Mouse (Mus musculus): Measurements from ENCODE around the gene Tspear. TPM values are rescaled to one million over a fixed set of nuclear protein-coding genes. Genes with fewer than 3 reads are reported as not detected.

Gene Tspear
- polyA plus RNA-seq, 1 experiment from 2014 or later, result not detected

- Histone ChIP-seq H3K4me1 (ENCODE audit: control insufficient read depth, insufficient read depth, low read length) (no peaks in the 10 kb centered on the region), H3K4me2 (no peak overlapping the region), H3K9ac (ENCODE audit: low read depth, low read length) (no peak overlapping the region), H3K27me3 (ENCODE audit: control insufficient read depth, insufficient read depth, low read length) (no peaks in the 10 kb centered on the region), H3K27ac (ENCODE audit: low read depth, low read length) (no peak overlapping the region), H3K4me3 (ENCODE audit: low read depth, low read length) (no peak overlapping the region), H3K9me3 (replicated peaks; ENCODE audit: control insufficient read depth, low read length) (peaks cover 13% of the 10 kb centered on the region), H3K36me3 (ENCODE audit: control insufficient read depth, insufficient read depth, low read length) (no peaks in the 10 kb centered on the region)
- no peak for ATAC-seq (replicated peaks; ENCODE audit: insufficient number of reproducible peaks, low FRiP score, low TSS enrichment)
- 66% methylated on average over 2 of the region's 2 CpGs for WGBS (ENCODE audit: insufficient replicate concordance)
Measured at GRCm38 (mm10) chr10:77847538-77847937, 161.2 kb downstream of the Tspear start.

- no peaks in the 10 kb centered on the region for H3K27me3 ChIP-seq (ENCODE audit: control insufficient read depth, insufficient read depth, low read length)
- H3K4me2 ChIP-seq, result no peak within 1 kb of the TSS
- H3K9me3 ChIP-seq (replicated peaks; ENCODE audit: control insufficient read depth, low read length), result 0 out of 2 replicates have a peak, but pooled peaks cover 3% of the 10 kb centered on the region
- 57% methylated on average over 9 of the region's 9 CpGs for WGBS (ENCODE audit: insufficient replicate concordance)
- no peak for ATAC-seq (replicated peaks; ENCODE audit: insufficient number of reproducible peaks, low FRiP score, low TSS enrichment)
- no peak within 1 kb of the TSS for H3K9ac ChIP-seq (ENCODE audit: low read depth, low read length)
- no peak within 1 kb of the TSS for H3K4me3 ChIP-seq (ENCODE audit: low read depth, low read length)
- no peak within 1 kb of the TSS for H3K27ac ChIP-seq (ENCODE audit: low read depth, low read length)
- no peaks in the 10 kb centered on the region for H3K36me3 ChIP-seq (ENCODE audit: control insufficient read depth, insufficient read depth, low read length)
- no peaks in the 10 kb centered on the region for H3K4me1 ChIP-seq (ENCODE audit: control insufficient read depth, insufficient read depth, low read length)
Measured at GRCm38 (mm10) chr10:77852559-77852958, 166.2 kb downstream of the Tspear start, which contains the start of gene Gm10318. Gm10318 (plus strand) TSS chr10:77852859.

GRCm38 (mm10) chr10:77861675-77862074 lies 175.3 kb downstream of the Tspear start, which contains the start of gene Gm3285:
Gm3285 (plus strand) TSS chr10:77861975.
- Histone ChIP-seq H3K4me2 (no peak within 1 kb of the TSS), H3K4me1 (ENCODE audit: control insufficient read depth, insufficient read depth, low read length) (no peaks in the 10 kb centered on the region), H3K36me3 (ENCODE audit: control insufficient read depth, insufficient read depth, low read length) (no peaks in the 10 kb centered on the region), H3K27me3 (ENCODE audit: control insufficient read depth, insufficient read depth, low read length) (no peaks in the 10 kb centered on the region), H3K9me3 (replicated peaks; ENCODE audit: control insufficient read depth, low read length) (no peaks in the 10 kb centered on the region), H3K9ac (ENCODE audit: low read depth, low read length) (no peak within 1 kb of the TSS), H3K4me3 (ENCODE audit: low read depth, low read length) (no peak within 1 kb of the TSS), H3K27ac (ENCODE audit: low read depth, low read length) (no peak within 1 kb of the TSS)
- ATAC-seq (replicated peaks; ENCODE audit: insufficient number of reproducible peaks, low FRiP score, low TSS enrichment), result no peak
- 43% methylated on average over 7 of the region's 7 CpGs for WGBS (ENCODE audit: insufficient replicate concordance)

GRCm38 (mm10) chr10:77864067-77864761 lies 177.8 kb downstream of the Tspear start:
- Histone ChIP-seq H3K4me1 (ENCODE audit: control insufficient read depth, insufficient read depth, low read length) (no peaks in the 10 kb centered on the region), H3K4me3 (ENCODE audit: low read depth, low read length) (0 out of 2 replicates have a peak overlapping the region, but pooled peaks have one; percentile 3), H3K4me2 (peak overlapping the region; percentile 45), H3K9ac (ENCODE audit: low read depth, low read length) (no peak overlapping the region), H3K36me3 (ENCODE audit: control insufficient read depth, insufficient read depth, low read length) (no peaks in the 10 kb centered on the region), H3K9me3 (replicated peaks; ENCODE audit: control insufficient read depth, low read length) (no peaks in the 10 kb centered on the region), H3K27ac (ENCODE audit: low read depth, low read length) (no peak overlapping the region), H3K27me3 (ENCODE audit: control insufficient read depth, insufficient read depth, low read length) (no peaks in the 10 kb centered on the region)
- WGBS (ENCODE audit: insufficient replicate concordance), result 27% methylated on average over 13 of the region's 14 CpGs
- peak; percentile 46; the same call in 1 of the 2 replicates for ATAC-seq (replicated peaks; ENCODE audit: insufficient number of reproducible peaks, low FRiP score, low TSS enrichment)

- WGBS (ENCODE audit: insufficient replicate concordance), result 23% methylated on average over 11 of the region's 11 CpGs
- 0 out of 2 replicates have a peak overlapping the region, but pooled peaks have one; percentile 3 for H3K4me3 ChIP-seq (ENCODE audit: low read depth, low read length)
- ATAC-seq (replicated peaks; ENCODE audit: insufficient number of reproducible peaks, low FRiP score, low TSS enrichment), result no peak
- no peaks in the 10 kb centered on the region for H3K36me3 ChIP-seq (ENCODE audit: control insufficient read depth, insufficient read depth, low read length)
- no peaks in the 10 kb centered on the region for H3K9me3 ChIP-seq (replicated peaks; ENCODE audit: control insufficient read depth, low read length)
- peak overlapping the region; percentile 45 for H3K4me2 ChIP-seq
- no peak overlapping the region for H3K27ac ChIP-seq (ENCODE audit: low read depth, low read length)
- no peaks in the 10 kb centered on the region for H3K27me3 ChIP-seq (ENCODE audit: control insufficient read depth, insufficient read depth, low read length)
- no peaks in the 10 kb centered on the region for H3K4me1 ChIP-seq (ENCODE audit: control insufficient read depth, insufficient read depth, low read length)
- H3K9ac ChIP-seq (ENCODE audit: low read depth, low read length), result no peak overlapping the region
Measured at GRCm38 (mm10) chr10:77864762-77865143, 178.4 kb downstream of the Tspear start.

GRCm38 (mm10) chr10:77867546-77867945 lies 181.2 kb downstream of the Tspear start:
- H3K9ac ChIP-seq (ENCODE audit: low read depth, low read length), result no peak overlapping the region
- H3K4me3 ChIP-seq (ENCODE audit: low read depth, low read length), result no peak overlapping the region
- no peaks in the 10 kb centered on the region for H3K4me1 ChIP-seq (ENCODE audit: control insufficient read depth, insufficient read depth, low read length)
- H3K27me3 ChIP-seq (ENCODE audit: control insufficient read depth, insufficient read depth, low read length), result no peaks in the 10 kb centered on the region
- H3K9me3 ChIP-seq (replicated peaks; ENCODE audit: control insufficient read depth, low read length), result no peaks in the 10 kb centered on the region
- H3K4me2 ChIP-seq, result no peak overlapping the region
- ATAC-seq (replicated peaks; ENCODE audit: insufficient number of reproducible peaks, low FRiP score, low TSS enrichment), result no peak
- 20% methylated on average over 1 of the region's 1 CpGs for WGBS (ENCODE audit: insufficient replicate concordance)
- H3K27ac ChIP-seq (ENCODE audit: low read depth, low read length), result no peak overlapping the region
- H3K36me3 ChIP-seq (ENCODE audit: control insufficient read depth, insufficient read depth, low read length), result no peaks in the 10 kb centered on the region

GRCm38 (mm10) chr10:77869651-77870050 lies 183.3 kb downstream of the Tspear start:
- Histone ChIP-seq H3K9ac (ENCODE audit: low read depth, low read length) (no peak overlapping the region), H3K27ac (ENCODE audit: low read depth, low read length) (no peak overlapping the region), H3K4me2 (no peak overlapping the region), H3K36me3 (ENCODE audit: control insufficient read depth, insufficient read depth, low read length) (no peaks in the 10 kb centered on the region), H3K4me1 (ENCODE audit: control insufficient read depth, insufficient read depth, low read length) (no peaks in the 10 kb centered on the region), H3K27me3 (ENCODE audit: control insufficient read depth, insufficient read depth, low read length) (no peaks in the 10 kb centered on the region), H3K9me3 (replicated peaks; ENCODE audit: control insufficient read depth, low read length) (no peaks in the 10 kb centered on the region), H3K4me3 (ENCODE audit: low read depth, low read length) (no peak overlapping the region)
- no peak for ATAC-seq (replicated peaks; ENCODE audit: insufficient number of reproducible peaks, low FRiP score, low TSS enrichment)
- WGBS (ENCODE audit: insufficient replicate concordance), result 73% methylated on average over 7 of the region's 7 CpGs

GRCm38 (mm10) chr10:77878985-77879384 lies 192.6 kb downstream of the Tspear start:
- WGBS (ENCODE audit: insufficient replicate concordance), result 54% methylated on average over 6 of the region's 6 CpGs

GRCm38 (mm10) chr10:77880305-77880704 lies 193.9 kb downstream of the Tspear start:
- ATAC-seq (replicated peaks; ENCODE audit: insufficient number of reproducible peaks, low FRiP score, low TSS enrichment), result no peak
- H3K27me3 ChIP-seq (ENCODE audit: control insufficient read depth, insufficient read depth, low read length), result no peaks in the 10 kb centered on the region
- no peaks in the 10 kb centered on the region for H3K9me3 ChIP-seq (replicated peaks; ENCODE audit: control insufficient read depth, low read length)
- H3K4me3 ChIP-seq (ENCODE audit: low read depth, low read length), result no peak overlapping the region
- H3K36me3 ChIP-seq (ENCODE audit: control insufficient read depth, insufficient read depth, low read length), result no peaks in the 10 kb centered on the region
- H3K27ac ChIP-seq (ENCODE audit: low read depth, low read length), result no peak overlapping the region
- H3K4me2 ChIP-seq, result no peak overlapping the region
- no peaks in the 10 kb centered on the region for H3K4me1 ChIP-seq (ENCODE audit: control insufficient read depth, insufficient read depth, low read length)
- 57% methylated on average over 3 of the region's 3 CpGs for WGBS (ENCODE audit: insufficient replicate concordance)
- H3K9ac ChIP-seq (ENCODE audit: low read depth, low read length), result no peak overlapping the region

More at GRCm38 (mm10) chr10:77878985-77879384, 192.6 kb downstream of the Tspear start:
- H3K4me3 ChIP-seq (ENCODE audit: low read depth, low read length), result no peak overlapping the region
- ATAC-seq (replicated peaks; ENCODE audit: insufficient number of reproducible peaks, low FRiP score, low TSS enrichment), result no peak
- no peaks in the 10 kb centered on the region for H3K27me3 ChIP-seq (ENCODE audit: control insufficient read depth, insufficient read depth, low read length)
- no peaks in the 10 kb centered on the region for H3K4me1 ChIP-seq (ENCODE audit: control insufficient read depth, insufficient read depth, low read length)
- no peak overlapping the region for H3K9ac ChIP-seq (ENCODE audit: low read depth, low read length)
- H3K4me2 ChIP-seq, result no peak overlapping the region
- no peak overlapping the region for H3K27ac ChIP-seq (ENCODE audit: low read depth, low read length)
- H3K36me3 ChIP-seq (ENCODE audit: control insufficient read depth, insufficient read depth, low read length), result no peaks in the 10 kb centered on the region
- H3K9me3 ChIP-seq (replicated peaks; ENCODE audit: control insufficient read depth, low read length), result no peaks in the 10 kb centered on the region

Data from heart, embryonic 11.5 days (tissue).